Mouse (Mus musculus) myocyte (in vitro differentiated cells): Measurements from ENCODE around the gene Iqch.

Source experiments
- POLR2A ChIP-seq: IDR thresholded peaks from one replicate; pipeline ENCODE4 v1.6.1; 2011; ENCODE audit warnings: low read depth, mild to moderate bottlenecking, control low read depth, moderate library complexity; ENCODE audit not compliant: insufficient read length
- USF1 ChIP-seq: IDR thresholded peaks from one replicate; pipeline ENCODE4 v1.6.1; 2011; ENCODE audit warnings: low read depth, mild to moderate bottlenecking, control low read depth, moderate library complexity

- TF ChIP-seq USF1 (no peak), POLR2A (no peak)
Measured at GRCm38 (mm10) chr9:63523937-63524253, 78.4 kb downstream of the Iqch start.
